Comparison of ENCODE assay signal across 30 mouse cellular contexts in genomic region chr6:66975522-66975921, GRCm38 (mm10).
DNase-seq lines count a peak whose midpoint lies in the region; ATAC-seq and TF ChIP-seq lines count a peak whose summit lies in the region.
"Had no signal": no experiment of that assay in that cellular context is flagged by ENCODE, and none has a peak within 500 bp of the region (broad histone marks: within the 10 kb centered on the region; RNA-seq: fewer than 3 reads in every experiment).

No protein-coding gene starts in this region.

- no peak for TF ChIP-seq EP300 in MEL (IDR thresholded peaks at IDR 0.05; ENCODE audit: low read depth in 1 of 2, low read length in 2 of 2)

- no peak overlapping the region for H3K4me2 ChIP-seq in liver, embryonic 13.5 days
- no peak overlapping the region for H3K4me2 ChIP-seq in heart, embryonic 12.5 days
- H3K4me2 ChIP-seq: embryonic facial prominence, embryonic 13.5 days; forebrain, embryonic 12.5 days; kidney, embryonic 15.5 days; midbrain, embryonic 15.5 days; neural tube, embryonic 15.5 days had no signal

- H3K27ac ChIP-seq in MEL (ENCODE audit: control insufficient read depth, low read depth, low read length): no peak overlapping the region
- H3K27ac ChIP-seq in liver, embryonic 13.5 days: peak overlapping the region; percentile 49
- no peak overlapping the region for H3K27ac ChIP-seq in heart, embryonic 12.5 days (ENCODE audit: poor library complexity, severe bottlenecking)
- H3K27ac ChIP-seq: embryonic facial prominence, embryonic 13.5 days; forebrain, embryonic 12.5 days; heart, embryonic 10.5 days; hindbrain, embryonic 10.5 days; hindbrain, postnatal 0 days; kidney, embryonic 15.5 days; midbrain, embryonic 15.5 days; neural tube, embryonic 15.5 days had no signal

- no peak overlapping the region for H3K4me3 ChIP-seq in MEL (ENCODE audit: control insufficient read depth in 1 of 2, insufficient read depth in 1 of 2, low read depth in 2 of 2, low read length in 2 of 2)
- H3K4me3 ChIP-seq in liver, embryonic 13.5 days (replicated peaks): no peak overlapping the region
- no peak overlapping the region for H3K4me3 ChIP-seq in heart, embryonic 12.5 days
- H3K4me3 ChIP-seq: embryonic facial prominence, embryonic 13.5 days; erythroblast, embryonic 14.5 days; forebrain, embryonic 12.5 days; heart, embryonic 10.5 days; hindbrain, embryonic 10.5 days; kidney, embryonic 15.5 days; midbrain, embryonic 15.5 days; neural tube, embryonic 15.5 days had no signal

- H3K9me3 ChIP-seq in MEL (replicated peaks; ENCODE audit: insufficient read depth, low read length): no peaks in the 10 kb centered on the region
- no peaks in the 10 kb centered on the region for H3K9me3 ChIP-seq in liver, embryonic 13.5 days (replicated peaks)
- no peaks in the 10 kb centered on the region for H3K9me3 ChIP-seq in heart, embryonic 12.5 days (replicated peaks)
- H3K9me3 ChIP-seq: embryonic facial prominence, embryonic 13.5 days; forebrain, embryonic 12.5 days; heart, embryonic 10.5 days; hindbrain, embryonic 10.5 days; kidney, embryonic 15.5 days; midbrain, embryonic 15.5 days; neural tube, embryonic 15.5 days had no signal

- no peak for TF ChIP-seq RAD21 in MEL (IDR thresholded peaks at IDR 0.05; ENCODE audit: low read depth, low read length)

- no peak overlapping the region for H3K9ac ChIP-seq in MEL (ENCODE audit: control insufficient read depth, low read depth, low read length, poor library complexity, severe bottlenecking)
- 0 out of 2 replicates have a peak overlapping the region, but pooled peaks have one; percentile 16 for H3K9ac ChIP-seq in liver, embryonic 13.5 days
- H3K9ac ChIP-seq in heart, embryonic 12.5 days: no peak overlapping the region
- H3K9ac ChIP-seq: embryonic facial prominence, embryonic 13.5 days; forebrain, embryonic 12.5 days; forebrain, postnatal 0 days; kidney, embryonic 15.5 days; midbrain, embryonic 15.5 days; neural tube, embryonic 15.5 days had no signal

- peak; percentile 40; the same call in 1 of the 2 replicates for ATAC-seq in erythroid progenitor cell, adult 5-6 weeks (replicated peaks; ENCODE audit: low FRiP score, poor library complexity, severe bottlenecking)
- ATAC-seq in liver, embryonic 13.5 days (ENCODE audit: low read depth): peak; percentile 77
- peak; percentile 51 for ATAC-seq in megakaryocyte progenitor cell, adult 5-6 weeks (replicated peaks; ENCODE audit: poor library complexity)
- ATAC-seq in heart, embryonic 12.5 days (ENCODE audit: insufficient number of reproducible peaks, low FRiP score): no peak
- ATAC-seq: activated CD4-positive, CD25-positive, alpha-beta regulatory T cell, adult 4 months; forebrain, postnatal 0 days; hindbrain, postnatal 0 days; intestine, embryonic 16.5 days; lung, postnatal 0 days; midbrain, embryonic 15.5 days had no signal

- TF ChIP-seq POLR2A in MEL (IDR thresholded peaks at IDR 0.05; ENCODE audit: control insufficient read depth in 1 of 2, insufficient read depth in 1 of 2, low read depth in 1 of 2, low read length in 2 of 2, poor library complexity in 1 of 2): no peak

- intact Hi-C loops in heart, postnatal 14 days (cut with DNase I): no loop called here

- no peak for DNase-seq in MEL (ENCODE audit: low read depth, low spot score)
- DNase-seq in liver, embryonic 13.5 days: peak; percentile 27
- no peak for DNase-seq in heart, postnatal 14 days
- no peak for DNase-seq in frontal cortex, adult 2 months (ENCODE audit: extremely low spot score in 1 of 2, low spot score in 1 of 2)
- DNase-seq: adrenal gland, adult 2 months; adrenal gland, postnatal 36 days; cerebellum, adult 18-20 months; cerebellum, postnatal 10 days; forebrain, postnatal 0 days; gastrocnemius, postnatal 25 days; heart, adult 11 months; kidney, postnatal 25 days; lung, adult 18-20 months; lung, postnatal 4 days; right cerebral cortex, adult 18-20 months had no signal

- TF ChIP-seq CTCF in MEL (IDR thresholded peaks at IDR 0.05 in 2 of 3, conservative IDR thresholded peaks at IDR 0.05 in 1 of 3; ENCODE audit: control insufficient read depth in 1 of 3, insufficient read depth in 1 of 3, low read depth in 2 of 3, low read length in 3 of 3, poor library complexity in 1 of 3, severe bottlenecking in 1 of 3): no peak

- no peaks in the 10 kb centered on the region; the same call in none of the 2 replicates for H3K79me2 ChIP-seq in MEL (ENCODE audit: control insufficient read depth, insufficient read depth, low read length, poor library complexity)

- H3K27me3 ChIP-seq in MEL (ENCODE audit: control insufficient read depth in 1 of 2, insufficient read depth in 2 of 2, low read length in 2 of 2): no peaks in the 10 kb centered on the region
- no peaks in the 10 kb centered on the region for H3K27me3 ChIP-seq in liver, embryonic 13.5 days
- no peaks in the 10 kb centered on the region for H3K27me3 ChIP-seq in heart, embryonic 12.5 days (replicated peaks)
- H3K27me3 ChIP-seq: embryonic facial prominence, embryonic 13.5 days; forebrain, embryonic 12.5 days; kidney, embryonic 15.5 days; midbrain, embryonic 15.5 days; neural tube, embryonic 15.5 days had no signal

- H3K4me1 ChIP-seq in MEL (ENCODE audit: control insufficient read depth in 1 of 2, insufficient read depth in 2 of 2, low read length in 2 of 2): peaks cover 24 to 28% of the 10 kb centered on the region in 2 experiments
- H3K4me1 ChIP-seq in liver, embryonic 13.5 days (replicated peaks): peaks cover 74% of the 10 kb centered on the region
- H3K4me1 ChIP-seq in heart, embryonic 12.5 days (replicated peaks): peaks cover 24% of the 10 kb centered on the region
- H3K4me1 ChIP-seq: forebrain, embryonic 12.5 days had no signal

- 43% methylated on average over 4 of the region's 4 CpGs for WGBS in liver, embryonic 13.5 days (ENCODE audit: insufficient replicate concordance)
- 80% methylated on average over 4 of the region's 4 CpGs for WGBS in heart, embryonic 12.5 days

- H3K36me3 ChIP-seq in MEL (ENCODE audit: control insufficient read depth in 1 of 2, insufficient read depth in 2 of 2, low read length in 2 of 2): peaks cover 3 to 34% of the 10 kb centered on the region in 2 experiments
- no peaks in the 10 kb centered on the region for H3K36me3 ChIP-seq in liver, embryonic 13.5 days
- no peaks in the 10 kb centered on the region for H3K36me3 ChIP-seq in heart, embryonic 12.5 days
- H3K36me3 ChIP-seq: embryonic facial prominence, embryonic 13.5 days; forebrain, embryonic 12.5 days; heart, embryonic 10.5 days; hindbrain, embryonic 10.5 days; kidney, embryonic 15.5 days; midbrain, embryonic 15.5 days; neural tube, embryonic 15.5 days had no signal

TF ChIP-seq in MEL, 35 proteins besides CTCF, POLR2A, EP300 and RAD21:
- TF ChIP-seq TCF12 (IDR thresholded peaks at IDR 0.05; ENCODE audit: low read depth, low read length) (peak; percentile 25; the same call in 1 of the 2 replicates), SIN3A (IDR thresholded peaks at IDR 0.05; ENCODE audit: low read length) (no peak), BHLHE40 (IDR thresholded peaks at IDR 0.05; ENCODE audit: borderline replicate concordance, low read depth, low read length) (no peak), NRF1 (IDR thresholded peaks at IDR 0.05; ENCODE audit: insufficient read depth, low read depth, low read length, poor library complexity, severe bottlenecking) (no peak)
